Mouse (Mus musculus): ENCODE data around the gene Gas7. TPM values are rescaled to one million over a fixed set of nuclear protein-coding genes. Genes with fewer than 3 reads are reported as not detected.

Gene Gas7
- polyA plus RNA-seq, 1 experiment: 2.1 TPM

- no peak for TF ChIP-seq CTCF (IDR thresholded peaks at IDR 0.05; ENCODE audit: extremely low read depth, insufficient read length, insufficient replicate concordance, low read depth, low read length)
- TF ChIP-seq POLR2A (IDR thresholded peaks at IDR 0.05; ENCODE audit: low read depth, low read length): no peak
- no peaks in the 10 kb centered on the region for H3K4me1 ChIP-seq (ENCODE audit: control insufficient read depth, insufficient read depth, insufficient read length, low read length)
- no peak overlapping the region for H3K4me3 ChIP-seq (ENCODE audit: low read depth, low read length)
- WGBS: 33% methylated on average over 4 of the region's 4 CpGs
- H3K27me3 ChIP-seq (ENCODE audit: control insufficient read depth, insufficient read depth, low read length): no peaks in the 10 kb centered on the region
- H3K36me3 ChIP-seq (ENCODE audit: control insufficient read depth, insufficient read depth, low read length): no peaks in the 10 kb centered on the region
- no peak overlapping the region for H3K27ac ChIP-seq (ENCODE audit: insufficient read depth, low read depth, low read length)
These were observed 11.9 kb downstream of the Gas7 start for GRCm38 (mm10) chr11:67467132-67467531.

- WGBS: 59% methylated on average over 7 of the region's 7 CpGs
- Histone ChIP-seq H3K4me3 (ENCODE audit: low read depth, low read length) (no peak overlapping the region), H3K27ac (ENCODE audit: insufficient read depth, low read depth, low read length) (no peak overlapping the region), H3K4me1 (ENCODE audit: control insufficient read depth, insufficient read depth, insufficient read length, low read length) (no peaks in the 10 kb centered on the region), H3K36me3 (ENCODE audit: control insufficient read depth, insufficient read depth, low read length) (no peaks in the 10 kb centered on the region), H3K27me3 (ENCODE audit: control insufficient read depth, insufficient read depth, low read length) (no peaks in the 10 kb centered on the region)
- TF ChIP-seq POLR2A (IDR thresholded peaks at IDR 0.05; ENCODE audit: low read depth, low read length): no peak
- no peak for TF ChIP-seq CTCF (IDR thresholded peaks at IDR 0.05; ENCODE audit: extremely low read depth, insufficient read length, insufficient replicate concordance, low read depth, low read length)
These were observed 13.6 kb downstream of the Gas7 start for GRCm38 (mm10) chr11:67468846-67469245.

GRCm38 (mm10) chr11:67474590-67474989 is 19.4 kb downstream of the Gas7 start:
- Histone ChIP-seq H3K36me3 (ENCODE audit: control insufficient read depth, insufficient read depth, low read length) (no peaks in the 10 kb centered on the region), H3K4me3 (ENCODE audit: low read depth, low read length) (no peak overlapping the region), H3K27me3 (ENCODE audit: control insufficient read depth, insufficient read depth, low read length) (no peaks in the 10 kb centered on the region), H3K4me1 (ENCODE audit: control insufficient read depth, insufficient read depth, insufficient read length, low read length) (no peaks in the 10 kb centered on the region), H3K27ac (ENCODE audit: insufficient read depth, low read depth, low read length) (no peak overlapping the region)
- WGBS: 70% methylated on average over 5 of the region's 5 CpGs
- TF ChIP-seq CTCF (IDR thresholded peaks at IDR 0.05; ENCODE audit: extremely low read depth, insufficient read length, insufficient replicate concordance, low read depth, low read length): no peak

- TF ChIP-seq POLR2A (IDR thresholded peaks at IDR 0.05; ENCODE audit: low read depth, low read length): no peak
- TF ChIP-seq CTCF (IDR thresholded peaks at IDR 0.05; ENCODE audit: extremely low read depth, insufficient read length, insufficient replicate concordance, low read depth, low read length): no peak
- 50% methylated on average over 4 of the region's 4 CpGs for WGBS
- H3K27ac ChIP-seq (ENCODE audit: insufficient read depth, low read depth, low read length): no peak overlapping the region
These were observed 24.3 kb downstream of the Gas7 start for GRCm38 (mm10) chr11:67479534-67479933.

GRCm38 (mm10) chr11:67480204-67480956 is 25.1 kb downstream of the Gas7 start:
- no peak for TF ChIP-seq CTCF (IDR thresholded peaks at IDR 0.05; ENCODE audit: extremely low read depth, insufficient read length, insufficient replicate concordance, low read depth, low read length)
- no peak for TF ChIP-seq POLR2A (IDR thresholded peaks at IDR 0.05; ENCODE audit: low read depth, low read length)
- Histone ChIP-seq H3K4me1 (ENCODE audit: control insufficient read depth, insufficient read depth, insufficient read length, low read length) (no peaks in the 10 kb centered on the region), H3K27ac (ENCODE audit: insufficient read depth, low read depth, low read length) (no peak overlapping the region), H3K4me3 (ENCODE audit: low read depth, low read length) (no peak overlapping the region), H3K27me3 (ENCODE audit: control insufficient read depth, insufficient read depth, low read length) (no peaks in the 10 kb centered on the region), H3K36me3 (ENCODE audit: control insufficient read depth, insufficient read depth, low read length) (no peaks in the 10 kb centered on the region)
- 68% methylated on average over 5 of the region's 5 CpGs for WGBS

More at GRCm38 (mm10) chr11:67479534-67479933, 24.3 kb downstream of the Gas7 start:
- no peaks in the 10 kb centered on the region for H3K4me1 ChIP-seq (ENCODE audit: control insufficient read depth, insufficient read depth, insufficient read length, low read length)
- no peaks in the 10 kb centered on the region for H3K27me3 ChIP-seq (ENCODE audit: control insufficient read depth, insufficient read depth, low read length)
- H3K36me3 ChIP-seq (ENCODE audit: control insufficient read depth, insufficient read depth, low read length): no peaks in the 10 kb centered on the region
- H3K4me3 ChIP-seq (ENCODE audit: low read depth, low read length): no peak overlapping the region

- no peaks in the 10 kb centered on the region for H3K36me3 ChIP-seq (ENCODE audit: control insufficient read depth, insufficient read depth, low read length)
These were observed 26.5 kb downstream of the Gas7 start for GRCm38 (mm10) chr11:67481691-67482090.

GRCm38 (mm10) chr11:67482217-67482760 is 27.1 kb downstream of the Gas7 start:
- Histone ChIP-seq H3K36me3 (ENCODE audit: control insufficient read depth, insufficient read depth, low read length) (no peaks in the 10 kb centered on the region), H3K4me1 (ENCODE audit: control insufficient read depth, insufficient read depth, insufficient read length, low read length) (no peaks in the 10 kb centered on the region), H3K4me3 (ENCODE audit: low read depth, low read length) (no peak overlapping the region), H3K27me3 (ENCODE audit: control insufficient read depth, insufficient read depth, low read length) (no peaks in the 10 kb centered on the region), H3K27ac (ENCODE audit: insufficient read depth, low read depth, low read length) (no peak overlapping the region)
- TF ChIP-seq CTCF (IDR thresholded peaks at IDR 0.05; ENCODE audit: extremely low read depth, insufficient read length, insufficient replicate concordance, low read depth, low read length): no peak
- no peak for TF ChIP-seq POLR2A (IDR thresholded peaks at IDR 0.05; ENCODE audit: low read depth, low read length)
- 52% methylated on average over 9 of the region's 9 CpGs for WGBS

More at GRCm38 (mm10) chr11:67481691-67482090, 26.5 kb downstream of the Gas7 start:
- no peak for TF ChIP-seq POLR2A (IDR thresholded peaks at IDR 0.05; ENCODE audit: low read depth, low read length)
- no peak for TF ChIP-seq CTCF (IDR thresholded peaks at IDR 0.05; ENCODE audit: extremely low read depth, insufficient read length, insufficient replicate concordance, low read depth, low read length)
- Histone ChIP-seq H3K27me3 (ENCODE audit: control insufficient read depth, insufficient read depth, low read length) (no peaks in the 10 kb centered on the region), H3K4me1 (ENCODE audit: control insufficient read depth, insufficient read depth, insufficient read length, low read length) (no peaks in the 10 kb centered on the region), H3K4me3 (ENCODE audit: low read depth, low read length) (no peak overlapping the region), H3K27ac (ENCODE audit: insufficient read depth, low read depth, low read length) (no peak overlapping the region)
- WGBS: 68% methylated on average over 5 of the region's 5 CpGs
